Mouse (Mus musculus) olfactory bulb, adult 2 months (tissue): ENCODE measurements around the gene Btaf1.

Experiments used
- CTCF ChIP-seq: fragments of 200-500 bp; IDR thresholded peaks from 2 replicates; pipeline ENCODE4 v1.5.1; 2012; ENCODE audit warnings: low read depth, mild to moderate bottlenecking, low read length, moderate library complexity; ENCODE audit not compliant: insufficient read depth
- POLR2A ChIP-seq: fragments of 200-500 bp; IDR thresholded peaks from 2 replicates; pipeline ENCODE4 v1.6.1; 2012; ENCODE audit warnings: mild to moderate bottlenecking, low read depth, low read length, moderate library complexity; ENCODE audit not compliant: insufficient read depth

DNA sequence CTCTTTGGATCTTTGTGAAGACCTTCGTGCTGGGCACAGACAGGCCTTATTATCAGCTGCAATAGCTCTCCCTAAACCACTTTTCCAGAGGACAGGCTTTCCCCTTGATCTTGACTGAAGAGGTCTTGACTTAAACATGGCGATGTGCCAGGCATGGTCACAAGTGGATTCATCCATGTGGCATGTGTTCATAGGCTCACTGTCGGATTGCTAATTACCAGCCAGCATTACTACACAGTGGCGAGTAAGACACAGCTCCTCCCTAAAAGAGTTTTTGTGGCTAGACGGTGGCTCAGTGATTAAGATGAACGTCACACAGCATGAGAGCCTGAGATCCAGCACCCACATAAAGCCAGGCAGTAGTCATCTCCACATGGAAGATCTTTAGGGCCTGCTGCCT is 103.9 kb downstream of the Btaf1 start:
- no peak for TF ChIP-seq CTCF
- no peak for TF ChIP-seq POLR2A
